Mouse (Mus musculus) embryonic facial prominence, embryonic 15.5 days (tissue): ENCODE measurements at regions not wholly inside any gene's neighbourhood (a gene's known extent, or its start where the extent isn't known, plus 50 kb on each side); places are given as distances from the start of the nearest gene placed in this dataset.

Experiments
- ATAC-seq: fragments of 200-750 bp; cut with Nextera tagmentation; 2 replicates; pipeline ENCODE4 v1.8.0; 2017; ENCODE audit warnings: low read depth, moderate TSS enrichment; ENCODE audit not compliant: insufficient number of reproducible peaks, low FRiP score, low TSS enrichment
- H3K27ac ChIP-seq: fragments of 300-500 bp; sonication (generic); replicated peaks from 2 replicates; pipeline ENCODE4 v1.5.1; 2015; ENCODE audit warnings: mild to moderate bottlenecking, inconsistent platforms
- H3K27me3 ChIP-seq: fragments of 300-500 bp; sonication (generic); 2 replicates; pipeline ENCODE4 v1.6.1; 2015; ENCODE audit warnings: inconsistent platforms
- H3K36me3 ChIP-seq: fragments of 300-500 bp; sonication (generic); 2 replicates; pipeline ENCODE4 v1.6.1; 2015; ENCODE audit warnings: mild to moderate bottlenecking, inconsistent platforms
- H3K4me1 ChIP-seq: fragments of 300-500 bp; sonication (generic); 2 replicates; pipeline ENCODE4 v1.6.1; 2015; ENCODE audit warnings: inconsistent platforms
- H3K4me2 ChIP-seq: fragments of 300-500 bp; sonication (generic); replicated peaks from 2 replicates; pipeline ENCODE4 v1.6.1; 2015; ENCODE audit warnings: mild to moderate bottlenecking, inconsistent platforms
- H3K4me3 ChIP-seq: fragments of 300-500 bp; sonication (generic); replicated peaks from 2 replicates; pipeline ENCODE4 v1.5.1; 2015; ENCODE audit warnings: mild to moderate bottlenecking, inconsistent platforms
- H3K9ac ChIP-seq: fragments of 300-500 bp; sonication (generic); 2 replicates; pipeline ENCODE4 v1.6.1; 2015; ENCODE audit warnings: inconsistent platforms
- H3K9me3 ChIP-seq: fragments of 300-500 bp; sonication (generic); replicated peaks from 2 replicates; pipeline ENCODE4 v1.6.1; 2016; ENCODE audit warnings: inconsistent platforms
- WGBS: fragments of 180-500 bp; shearing (Covaris S2); methylation state at CpG from one replicate; pipeline ENCODE4 v1.1.7; 2015; 5-methylcytosine and 5-hydroxymethylcytosine counted together

GRCm38 (mm10) chr6:97741427-97741826, 65.4 kb upstream of the Mitf start:
- ATAC-seq: no peak

GRCm38 (mm10) chr6:97740851-97741201, 66.0 kb upstream of the Mitf start:
- H3K36me3 ChIP-seq: no peaks in the 10 kb centered on the region
- H3K27ac ChIP-seq: no peak overlapping the region
- H3K4me1 ChIP-seq: peaks cover 7% of the 10 kb centered on the region; the same call in 1 of the 2 replicates
- H3K4me2 ChIP-seq: peak overlapping the region; percentile 37
- no peak for ATAC-seq
- 28% methylated on average over 11 of the region's 11 CpGs for WGBS
- H3K27me3 ChIP-seq: peaks cover 11% of the 10 kb centered on the region; the same call in 1 of the 2 replicates
- H3K9me3 ChIP-seq: no peaks in the 10 kb centered on the region
- H3K4me3 ChIP-seq: peak overlapping the region; percentile 10
- no peak overlapping the region for H3K9ac ChIP-seq

More at GRCm38 (mm10) chr6:97741427-97741826, 65.4 kb upstream of the Mitf start:
- H3K36me3 ChIP-seq: no peaks in the 10 kb centered on the region
- no peak overlapping the region for H3K9ac ChIP-seq
- no peaks in the 10 kb centered on the region for H3K9me3 ChIP-seq
- H3K4me3 ChIP-seq: no peak overlapping the region
- no peak overlapping the region for H3K27ac ChIP-seq
- WGBS: 53% methylated on average over 13 of the region's 13 CpGs
- peaks cover 11% of the 10 kb centered on the region; the same call in 1 of the 2 replicates for H3K27me3 ChIP-seq
- no peak overlapping the region for H3K4me2 ChIP-seq
- peaks cover 7% of the 10 kb centered on the region; the same call in 1 of the 2 replicates for H3K4me1 ChIP-seq

- Histone ChIP-seq H3K9ac (no peak overlapping the region), H3K36me3 (no peaks in the 10 kb centered on the region), H3K27me3 (peaks cover 11% of the 10 kb centered on the region; the same call in 1 of the 2 replicates), H3K4me3 (peak overlapping the region; percentile 10), H3K4me2 (peak overlapping the region; percentile 37), H3K9me3 (no peaks in the 10 kb centered on the region), H3K27ac (no peak overlapping the region), H3K4me1 (peaks cover 7% of the 10 kb centered on the region; the same call in 1 of the 2 replicates)
- no peak for ATAC-seq
- 11% methylated on average over 13 of the region's 13 CpGs for WGBS
These were observed 66.6 kb upstream of the Mitf start for GRCm38 (mm10) chr6:97740107-97740850.

GRCm38 (mm10) chr6:97738846-97739245, 68.0 kb upstream of the Mitf start:
- no peak overlapping the region for H3K4me3 ChIP-seq
- H3K9me3 ChIP-seq: no peaks in the 10 kb centered on the region
- H3K27me3 ChIP-seq: peaks cover 11% of the 10 kb centered on the region; the same call in 1 of the 2 replicates
- WGBS: 63% methylated on average over 4 of the region's 4 CpGs
- H3K27ac ChIP-seq: no peak overlapping the region
- H3K4me2 ChIP-seq: no peak overlapping the region
- H3K36me3 ChIP-seq: no peaks in the 10 kb centered on the region
- no peak overlapping the region for H3K9ac ChIP-seq
- H3K4me1 ChIP-seq: peaks cover 7% of the 10 kb centered on the region; the same call in 1 of the 2 replicates
- ATAC-seq: no peak

GRCm38 (mm10) chr6:97730835-97731234, 76.0 kb upstream of the Mitf start:
- H3K27ac ChIP-seq: no peak overlapping the region
- ATAC-seq: no peak
- no peaks in the 10 kb centered on the region for H3K36me3 ChIP-seq
- no peak overlapping the region for H3K9ac ChIP-seq
- H3K4me2 ChIP-seq: no peak overlapping the region
- H3K27me3 ChIP-seq: no peaks in the 10 kb centered on the region
- no peak overlapping the region for H3K4me3 ChIP-seq
- H3K9me3 ChIP-seq: no peaks in the 10 kb centered on the region
- no peaks in the 10 kb centered on the region for H3K4me1 ChIP-seq

GRCm38 (mm10) chr6:97718184-97718910, 88.5 kb upstream of the Mitf start:
- Histone ChIP-seq H3K9ac (no peak overlapping the region), H3K36me3 (no peaks in the 10 kb centered on the region), H3K4me3 (no peak overlapping the region), H3K9me3 (no peaks in the 10 kb centered on the region), H3K4me2 (no peak overlapping the region), H3K27ac (no peak overlapping the region), H3K27me3 (no peaks in the 10 kb centered on the region), H3K4me1 (no peaks in the 10 kb centered on the region)
- 36% methylated on average over 6 of the region's 6 CpGs for WGBS
- no peak for ATAC-seq

- 88% methylated on average over 2 of the region's 2 CpGs for WGBS
- ATAC-seq: no peak
These were observed 90.1 kb upstream of the Frmd4b start for GRCm38 (mm10) chr6:97707401-97707800.

GRCm38 (mm10) chr6:97704361-97704760, 87.0 kb upstream of the Frmd4b start:
- 74% methylated on average over 5 of the region's 5 CpGs for WGBS
- H3K9ac ChIP-seq: no peak overlapping the region
- no peak overlapping the region for H3K27ac ChIP-seq
- H3K4me3 ChIP-seq: no peak overlapping the region
- H3K27me3 ChIP-seq: no peaks in the 10 kb centered on the region
- ATAC-seq: no peak
- H3K4me1 ChIP-seq: no peaks in the 10 kb centered on the region
- no peak overlapping the region for H3K4me2 ChIP-seq
- no peaks in the 10 kb centered on the region for H3K36me3 ChIP-seq
- no peaks in the 10 kb centered on the region for H3K9me3 ChIP-seq

More at GRCm38 (mm10) chr6:97707401-97707800, 90.1 kb upstream of the Frmd4b start:
- Histone ChIP-seq H3K27ac (no peak overlapping the region), H3K4me3 (no peak overlapping the region), H3K36me3 (no peaks in the 10 kb centered on the region), H3K4me1 (no peaks in the 10 kb centered on the region), H3K9me3 (no peaks in the 10 kb centered on the region), H3K9ac (no peak overlapping the region), H3K4me2 (no peak overlapping the region), H3K27me3 (no peaks in the 10 kb centered on the region)

- Histone ChIP-seq H3K36me3 (no peaks in the 10 kb centered on the region), H3K4me1 (no peaks in the 10 kb centered on the region), H3K27me3 (no peaks in the 10 kb centered on the region), H3K9ac (no peak overlapping the region), H3K4me2 (no peak overlapping the region), H3K4me3 (no peak overlapping the region), H3K9me3 (no peaks in the 10 kb centered on the region), H3K27ac (no peak overlapping the region)
- 74% methylated on average over 3 of the region's 3 CpGs for WGBS
- no peak for ATAC-seq
These were observed 82.4 kb upstream of the Frmd4b start for GRCm38 (mm10) chr6:97699752-97700098.

- Histone ChIP-seq H3K27me3 (no peaks in the 10 kb centered on the region), H3K4me2 (no peak overlapping the region), H3K9ac (no peak overlapping the region), H3K36me3 (no peaks in the 10 kb centered on the region), H3K4me1 (no peaks in the 10 kb centered on the region), H3K4me3 (no peak overlapping the region), H3K9me3 (no peaks in the 10 kb centered on the region), H3K27ac (no peak overlapping the region)
- WGBS: 74% methylated on average over 9 of the region's 9 CpGs
- no peak for ATAC-seq
These were observed 81.9 kb upstream of the Frmd4b start for GRCm38 (mm10) chr6:97699054-97699751.

GRCm38 (mm10) chr6:97693281-97693680, 75.9 kb upstream of the Frmd4b start:
- H3K9ac ChIP-seq: no peak overlapping the region
- no peaks in the 10 kb centered on the region for H3K36me3 ChIP-seq
- H3K27ac ChIP-seq: no peak overlapping the region
- no peak for ATAC-seq
- no peaks in the 10 kb centered on the region for H3K27me3 ChIP-seq
- no peaks in the 10 kb centered on the region for H3K4me1 ChIP-seq
- 76% methylated on average over 8 of the region's 8 CpGs for WGBS
- H3K9me3 ChIP-seq: no peaks in the 10 kb centered on the region
- H3K4me2 ChIP-seq: no peak overlapping the region
- H3K4me3 ChIP-seq: no peak overlapping the region
